Comparison of ENCODE assay signal across 8 mouse cellular contexts in genomic region chr5:145190373-145190772, GRCm38 (mm10). TPM values are rescaled to one million over a fixed set of nuclear protein-coding genes. Genes with fewer than 3 reads are reported as not detected.
DNase-seq lines count a peak whose midpoint lies in the region; ATAC-seq lines count a peak whose summit lies in the region.

No protein-coding gene starts in this region.

- H3K4me3 ChIP-seq in kidney, embryonic 14.5 days (ENCODE audit: low read length): peak overlapping the region; percentile 95
- H3K4me3 ChIP-seq in brown adipose tissue, adult 24 weeks (ENCODE audit: insufficient read depth, low read depth, low read length): peak overlapping the region; percentile 85
- peak overlapping the region; percentile 82 for H3K4me3 ChIP-seq in hindbrain, embryonic 15.5 days
- peak overlapping the region; percentile 90 for H3K4me3 ChIP-seq in midbrain, embryonic 13.5 days (replicated peaks)

- H3K36me3 ChIP-seq in kidney, embryonic 14.5 days (ENCODE audit: control insufficient read depth, insufficient read depth, low read length): peaks cover 34% of the 10 kb centered on the region
- peaks cover 42% of the 10 kb centered on the region for H3K36me3 ChIP-seq in hindbrain, embryonic 15.5 days
- H3K36me3 ChIP-seq in midbrain, embryonic 13.5 days: peaks cover 50% of the 10 kb centered on the region

- no peaks in the 10 kb centered on the region for H3K9me3 ChIP-seq in kidney, embryonic 14.5 days (ENCODE audit: control insufficient read depth, low read length)
- no peaks in the 10 kb centered on the region for H3K9me3 ChIP-seq in hindbrain, embryonic 15.5 days
- H3K9me3 ChIP-seq in midbrain, embryonic 13.5 days: no peaks in the 10 kb centered on the region

- peak overlapping the region; percentile 97 for H3K9ac ChIP-seq in kidney, embryonic 14.5 days (ENCODE audit: low read depth, low read length)
- H3K9ac ChIP-seq in hindbrain, embryonic 15.5 days: peak overlapping the region; percentile 91
- peak overlapping the region; percentile 97 for H3K9ac ChIP-seq in midbrain, embryonic 13.5 days (replicated peaks)

- ATAC-seq in kidney, embryonic 14.5 days (ENCODE audit: low FRiP score, low TSS enrichment): 0 out of 2 replicates have a peak, but pooled peaks have one; percentile 9
- ATAC-seq in hindbrain, embryonic 15.5 days (ENCODE audit: low FRiP score, low read depth): no peak
- ATAC-seq in midbrain, embryonic 13.5 days: no peak

- intact Hi-C loops in left cerebral cortex, postnatal 25 days (cut with DNase I): loop anchor here (2.0 kb wide), 1 partner anchor 24 kb away; the partner anchor contains the start of genes Cpsf4 and Ptcd1
- intact Hi-C loops in left cerebral cortex, postnatal 10 days (cut with DNase I): no loop called here

- WGBS in kidney, embryonic 14.5 days: 51% methylated on average over 5 of the region's 5 CpGs
- WGBS in hindbrain, embryonic 15.5 days: 57% methylated on average over 5 of the region's 5 CpGs
- 59% methylated on average over 5 of the region's 5 CpGs for WGBS in midbrain, embryonic 13.5 days

- no peaks in the 10 kb centered on the region for H3K27me3 ChIP-seq in kidney, embryonic 14.5 days (ENCODE audit: control insufficient read depth, insufficient read depth, low read length)
- H3K27me3 ChIP-seq in hindbrain, embryonic 15.5 days: no peaks in the 10 kb centered on the region
- H3K27me3 ChIP-seq in midbrain, embryonic 13.5 days: no peaks in the 10 kb centered on the region

- no peak for DNase-seq in kidney, postnatal 10 days
- no peak for DNase-seq in left cerebral cortex, adult 9 months (ENCODE audit: low spot score in 2 of 2)
- DNase-seq in left cerebral cortex, postnatal 25 days (ENCODE audit: low spot score in 2 of 2): no peak
- DNase-seq in left cerebral cortex, postnatal 10 days (ENCODE audit: extremely low spot score in 1 of 2, low spot score in 2 of 2): no peak

- H3K27ac ChIP-seq in kidney, embryonic 14.5 days (ENCODE audit: low read depth, low read length): no peak overlapping the region
- H3K27ac ChIP-seq in brown adipose tissue, adult 24 weeks (replicated peaks; ENCODE audit: low read depth, low read length): peak overlapping the region; percentile 94
- peak overlapping the region; percentile 89 for H3K27ac ChIP-seq in hindbrain, embryonic 15.5 days (replicated peaks)
- H3K27ac ChIP-seq in midbrain, embryonic 13.5 days: no peak overlapping the region

- H3K4me1 ChIP-seq in kidney, embryonic 14.5 days (ENCODE audit: control insufficient read depth, insufficient read depth, low read length): peaks cover 12% of the 10 kb centered on the region; the same call in 1 of the 2 replicates
- no peaks in the 10 kb centered on the region; the same call in 1 of the 2 replicates for H3K4me1 ChIP-seq in brown adipose tissue, adult 24 weeks (ENCODE audit: control insufficient read depth, insufficient read depth, insufficient read length, low read length)
- peaks cover 28% of the 10 kb centered on the region for H3K4me1 ChIP-seq in hindbrain, embryonic 15.5 days (replicated peaks)
- peaks cover 28% of the 10 kb centered on the region for H3K4me1 ChIP-seq in midbrain, embryonic 13.5 days (replicated peaks)

- peak overlapping the region; percentile 89 for H3K4me2 ChIP-seq in kidney, embryonic 14.5 days (replicated peaks; ENCODE audit: low read depth, low read length)
- peak overlapping the region; percentile 77 for H3K4me2 ChIP-seq in hindbrain, embryonic 15.5 days
- H3K4me2 ChIP-seq in midbrain, embryonic 13.5 days (replicated peaks): peak overlapping the region; percentile 92

RNA-seq across cellular contexts. Expression of gene Atp5j2, which starts 1.5 kb away (rescaled TPM):
- polyA plus RNA-seq in kidney, embryonic 14.5 days (2014; fragmentation: Nextera tagmentation; extraction: Ambion mirVana): 568 and 762 TPM in 2 replicates
- polyA plus RNA-seq in brown adipose tissue, adult 24 weeks (2012; ENCODE audit: insufficient read depth, insufficient read length, missing spikeins): 3,242 and 3,801 TPM in 2 replicates
- polyA plus RNA-seq in hindbrain, embryonic 15.5 days (2015; fragmentation: Nextera tagmentation; extraction: Ambion mirVana): 716 and 780 TPM in 2 replicates
- polyA plus RNA-seq in midbrain, embryonic 13.5 days (2015; fragmentation: Nextera tagmentation; extraction: Ambion mirVana): 677 and 698 TPM in 2 replicates
- total RNA-seq in left cerebral cortex, postnatal 25 days (2021): 100 to 1,000 TPM; 262 to 266 TPM
- total RNA-seq in left cerebral cortex, postnatal 10 days (2021): 100 to 1,000 TPM; 267 to 289 TPM

RNA-seq across cellular contexts. Expression of gene Zkscan14, which starts 11.3 kb away (rescaled TPM):
- 7.8 and 10.2 TPM in 2 replicates for polyA plus RNA-seq in kidney, embryonic 14.5 days (2014; fragmentation: Nextera tagmentation; extraction: Ambion mirVana)
- 5.2 and 8.1 TPM in 2 replicates for polyA plus RNA-seq in brown adipose tissue, adult 24 weeks (2012; ENCODE audit: insufficient read depth, insufficient read length, missing spikeins)
- polyA plus RNA-seq in hindbrain, embryonic 15.5 days (2015; fragmentation: Nextera tagmentation; extraction: Ambion mirVana): 13.1 and 14.4 TPM in 2 replicates
- 13.8 and 15.0 TPM in 2 replicates for polyA plus RNA-seq in midbrain, embryonic 13.5 days (2015; fragmentation: Nextera tagmentation; extraction: Ambion mirVana)
- total RNA-seq in left cerebral cortex, postnatal 25 days (2021): 10 to 100 TPM; 11.5 to 12.6 TPM
- 10 to 100 TPM in 1 of 2 experiments, 1 to 10 TPM in 1; 10.0 to 10.3 TPM for total RNA-seq in left cerebral cortex, postnatal 10 days (2021)

RNA-seq across cellular contexts. Expression of gene Zkscan5, which starts 14.0 kb away (rescaled TPM):
- polyA plus RNA-seq in kidney, embryonic 14.5 days (2014; fragmentation: Nextera tagmentation; extraction: Ambion mirVana): 9.6 and 13.6 TPM in 2 replicates
- 9.5 and 10.1 TPM in 2 replicates for polyA plus RNA-seq in brown adipose tissue, adult 24 weeks (2012; ENCODE audit: insufficient read depth, insufficient read length, missing spikeins)
- 13.8 and 15.3 TPM in 2 replicates for polyA plus RNA-seq in hindbrain, embryonic 15.5 days (2015; fragmentation: Nextera tagmentation; extraction: Ambion mirVana)
- 18.9 and 19.7 TPM in 2 replicates for polyA plus RNA-seq in midbrain, embryonic 13.5 days (2015; fragmentation: Nextera tagmentation; extraction: Ambion mirVana)
- 10 to 100 TPM; 10.2 to 11.7 TPM for total RNA-seq in left cerebral cortex, postnatal 25 days (2021)
- 10 to 100 TPM; 15.0 to 15.2 TPM for total RNA-seq in left cerebral cortex, postnatal 10 days (2021)

RNA-seq across cellular contexts. Expression of gene Cpsf4, which starts 23.4 kb away (rescaled TPM):
- 30.6 and 37.1 TPM in 2 replicates for polyA plus RNA-seq in kidney, embryonic 14.5 days (2014; fragmentation: Nextera tagmentation; extraction: Ambion mirVana)
- polyA plus RNA-seq in brown adipose tissue, adult 24 weeks (2012; ENCODE audit: insufficient read depth, insufficient read length, missing spikeins): 7.7 and 10.4 TPM in 2 replicates
- 47.3 and 49.7 TPM in 2 replicates for polyA plus RNA-seq in hindbrain, embryonic 15.5 days (2015; fragmentation: Nextera tagmentation; extraction: Ambion mirVana)
- 57.2 and 58.9 TPM in 2 replicates for polyA plus RNA-seq in midbrain, embryonic 13.5 days (2015; fragmentation: Nextera tagmentation; extraction: Ambion mirVana)
- 10 to 100 TPM; 21.4 to 21.7 TPM for total RNA-seq in left cerebral cortex, postnatal 25 days (2021)
- total RNA-seq in left cerebral cortex, postnatal 10 days (2021): 10 to 100 TPM; 29.1 to 29.2 TPM

RNA-seq across cellular contexts. Expression of gene Ptcd1, which starts 23.5 kb away (rescaled TPM):
- polyA plus RNA-seq in kidney, embryonic 14.5 days (2014; fragmentation: Nextera tagmentation; extraction: Ambion mirVana): 7.1 and 14.4 TPM in 2 replicates
- polyA plus RNA-seq in brown adipose tissue, adult 24 weeks (2012; ENCODE audit: insufficient read depth, insufficient read length, missing spikeins): 17.8 and 18.9 TPM in 2 replicates
- 19.7 and 22.4 TPM in 2 replicates for polyA plus RNA-seq in hindbrain, embryonic 15.5 days (2015; fragmentation: Nextera tagmentation; extraction: Ambion mirVana)
- 22.1 and 22.8 TPM in 2 replicates for polyA plus RNA-seq in midbrain, embryonic 13.5 days (2015; fragmentation: Nextera tagmentation; extraction: Ambion mirVana)
- total RNA-seq in left cerebral cortex, postnatal 25 days (2021): 10 to 100 TPM; 18.8 to 19.8 TPM
- 10 to 100 TPM; 14.2 to 16.1 TPM for total RNA-seq in left cerebral cortex, postnatal 10 days (2021)

Comparison
In these comparisons a context has a peak if more than half of its experiments do, and no peak if none do; other contexts are left out.
1. H3K27ac ChIP-seq: peak in brown adipose tissue, adult 24 weeks (single experiment) and hindbrain, embryonic 15.5 days (single experiment); none in kidney, embryonic 14.5 days (single experiment) and midbrain, embryonic 13.5 days (single experiment).
2. Peak in every context shown above with its lines, with median percentiles within 50 percentile points of each other: H3K4me2 ChIP-seq, H3K4me3 ChIP-seq and H3K9ac ChIP-seq.